Mouse (Mus musculus) spleen, postnatal 4 days (tissue): Measurements from ENCODE around the gene Amhr2.

Experiments
- DNase-seq, 2 experiments: peaks; one replicate each; pipeline ENCODE4 v3.0.0; 2022; ENCODE audit warnings: low spot score in 2 of 2

Amhr2 gene

GRCm38 (mm10) chr15:102445146-102445545 lies at the start of gene Amhr2:
TSS of gene Amhr2 (plus strand) at chr15:102445367.
- DNase-seq = no peak

GRCm38 (mm10) chr15:102398629-102399028 lies 46.5 kb upstream of the Amhr2 start:
- no peak for DNase-seq

- peak; percentile 80 to 90 for DNase-seq
Observed at GRCm38 (mm10) chr15:102399229-102400221, 45.6 kb upstream of the Amhr2 start.

GRCm38 (mm10) chr15:102400476-102401045 lies 44.6 kb upstream of the Amhr2 start:
- no peak for DNase-seq

- no peak for DNase-seq
Observed at GRCm38 (mm10) chr15:102401278-102401677, 43.9 kb upstream of the Amhr2 start.

- no peak for DNase-seq
Observed at GRCm38 (mm10) chr15:102402210-102402609, 43.0 kb upstream of the Amhr2 start.

- DNase-seq = peak in 1 of 2 experiments; percentile 62
Observed at GRCm38 (mm10) chr15:102404608-102405488, 40.3 kb upstream of the Amhr2 start.

GRCm38 (mm10) chr15:102405489-102406195 lies 39.5 kb upstream of the Amhr2 start, which contains the start of gene Sp1:
TSS of gene Sp1 (plus strand) at chr15:102406143.
- peak; percentile 96 to 99 for DNase-seq

- peak; percentile 84 to 90 for DNase-seq
Observed at GRCm38 (mm10) chr15:102406196-102406911, 38.8 kb upstream of the Amhr2 start.

- DNase-seq = no peak
Observed at GRCm38 (mm10) chr15:102406912-102407580, 38.1 kb upstream of the Amhr2 start.

- DNase-seq = no peak
Observed at GRCm38 (mm10) chr15:102407681-102408557, 37.2 kb upstream of the Amhr2 start.

GRCm38 (mm10) chr15:102408558-102409130 lies 36.5 kb upstream of the Amhr2 start:
- no peak for DNase-seq

GRCm38 (mm10) chr15:102409286-102409685 lies 35.9 kb upstream of the Amhr2 start:
- DNase-seq = no peak

- DNase-seq = no peak
Observed at GRCm38 (mm10) chr15:102411077-102411476, 34.1 kb upstream of the Amhr2 start.

- DNase-seq = no peak
Observed at GRCm38 (mm10) chr15:102413687-102414086, 31.5 kb upstream of the Amhr2 start.

GRCm38 (mm10) chr15:102417524-102417923 lies 27.6 kb upstream of the Amhr2 start:
- DNase-seq = no peak

GRCm38 (mm10) chr15:102420986-102421385 lies 24.2 kb upstream of the Amhr2 start:
- DNase-seq = no peak

GRCm38 (mm10) chr15:102421437-102421836 lies 23.7 kb upstream of the Amhr2 start:
- DNase-seq = peak in 1 of 2 experiments; percentile 42
